Mouse (Mus musculus) 3T3-L1 (cell line): ENCODE results near the gene Qars.

Source experiments
- DNase-seq: peaks from one replicate; pipeline ENCODE4 v3.0.0-alpha.2; 2015; ENCODE audit warnings: low read depth, low spot score

The Qars gene

DNA sequence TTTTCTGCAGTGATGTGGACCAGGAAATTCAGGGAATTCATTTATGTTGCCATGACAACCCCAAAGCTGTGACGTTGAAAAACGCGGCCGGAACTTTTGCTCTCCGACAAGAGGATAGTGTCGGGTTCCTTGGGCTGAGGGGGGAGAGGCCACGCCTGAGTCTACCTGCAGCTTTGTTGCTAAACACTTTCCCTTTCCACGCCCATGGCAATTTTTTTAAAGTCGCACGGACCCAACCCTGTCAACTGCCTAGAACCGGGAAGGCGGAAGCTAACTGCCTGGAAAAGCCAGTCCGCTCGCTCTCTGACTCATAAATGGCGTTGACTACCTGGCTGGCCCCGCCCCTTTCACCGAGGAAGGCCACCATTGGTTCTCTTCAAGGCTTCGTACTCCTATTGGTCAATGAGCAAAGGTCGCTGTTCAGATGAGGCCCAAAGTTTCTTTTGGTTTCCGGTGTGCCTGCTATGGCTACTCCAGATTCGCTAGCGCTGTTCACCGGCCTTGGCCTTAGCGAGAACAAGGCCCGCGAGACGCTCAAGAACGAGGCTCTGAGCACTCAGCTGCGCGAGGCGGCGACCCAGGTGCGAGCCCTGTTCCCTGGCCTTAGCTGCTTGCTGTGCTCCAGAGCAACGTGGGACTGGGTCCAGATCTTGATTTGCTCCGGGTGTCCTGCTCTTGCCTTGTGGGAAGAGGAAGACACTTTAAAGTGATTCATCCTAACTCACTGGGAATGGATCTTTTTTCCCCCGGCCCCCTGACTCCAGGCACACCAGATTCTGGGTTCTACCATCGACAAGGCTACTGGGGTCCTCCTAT lies at the start of gene Qars:
Gene Qars (plus strand): TSS at position 88 of the 816 bp plus-strand sequence.
- DNase-seq: peak; percentile 99

DNA sequence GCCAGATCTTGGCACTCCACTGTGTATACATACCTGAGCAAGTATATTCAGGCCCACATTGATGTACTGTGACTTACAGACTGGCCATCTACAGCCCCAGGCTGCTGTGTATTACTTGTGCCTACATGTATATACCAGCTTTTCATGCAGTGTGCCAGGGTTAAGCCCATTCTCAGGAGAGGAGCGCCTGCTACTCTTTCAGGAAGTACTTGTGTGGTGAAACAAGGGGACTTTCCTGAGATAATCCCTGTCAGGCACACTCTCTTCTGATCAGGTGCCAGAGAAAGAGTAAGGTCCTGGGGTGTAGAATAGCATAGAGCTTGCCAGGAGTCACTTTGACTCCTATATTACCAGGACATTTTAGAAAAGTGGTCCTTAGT lies 47.6 kb upstream of the Qars start:
- peak; percentile 55 for DNase-seq

DNA sequence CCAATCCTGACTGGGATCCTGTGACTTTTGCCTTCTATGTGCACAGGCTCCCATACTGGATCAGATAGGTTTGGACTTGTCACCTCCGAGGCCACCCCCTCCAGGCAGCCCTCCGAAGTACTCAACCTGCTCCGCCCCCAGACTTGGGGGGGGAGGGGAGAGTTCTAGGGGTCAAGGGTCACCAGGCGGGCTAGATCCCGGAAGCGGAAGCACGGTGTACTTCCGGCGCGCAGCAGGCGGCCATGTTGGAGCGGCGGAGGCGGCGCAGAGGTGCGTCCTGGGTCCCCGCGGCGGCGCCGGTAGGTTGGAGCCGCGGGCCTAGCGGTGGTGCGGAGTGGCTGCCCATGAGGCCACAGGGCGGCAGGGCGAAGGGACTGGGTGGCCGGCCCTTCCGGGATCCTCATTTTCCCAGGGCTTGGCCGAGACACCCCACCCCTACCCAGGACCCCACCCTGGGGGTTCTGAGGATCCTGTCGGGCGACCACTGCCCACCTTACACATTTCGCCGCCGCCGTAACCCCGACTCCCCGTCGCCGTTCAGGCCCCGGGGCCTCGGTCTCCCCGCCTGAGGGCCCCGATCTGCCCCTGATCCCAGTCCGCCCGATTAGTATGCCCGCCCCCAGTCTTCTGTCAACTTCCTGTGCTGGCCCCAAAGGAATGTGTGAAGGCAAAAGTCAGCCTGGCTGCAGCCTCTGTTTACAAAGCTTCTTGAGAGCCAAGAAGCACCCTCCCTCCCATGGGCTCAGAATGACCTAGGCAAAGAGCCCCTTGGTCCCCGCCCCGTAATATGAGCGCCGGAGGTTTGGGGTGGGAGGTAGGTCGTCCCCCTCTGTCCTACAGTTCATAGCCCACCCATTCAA lies 47.0 kb upstream of the Qars start, which contains the start of gene Ccdc71:
Gene Ccdc71 (plus strand): TSS at position 209 of the 860 bp plus-strand sequence.
- DNase-seq: peak; percentile 81

DNA sequence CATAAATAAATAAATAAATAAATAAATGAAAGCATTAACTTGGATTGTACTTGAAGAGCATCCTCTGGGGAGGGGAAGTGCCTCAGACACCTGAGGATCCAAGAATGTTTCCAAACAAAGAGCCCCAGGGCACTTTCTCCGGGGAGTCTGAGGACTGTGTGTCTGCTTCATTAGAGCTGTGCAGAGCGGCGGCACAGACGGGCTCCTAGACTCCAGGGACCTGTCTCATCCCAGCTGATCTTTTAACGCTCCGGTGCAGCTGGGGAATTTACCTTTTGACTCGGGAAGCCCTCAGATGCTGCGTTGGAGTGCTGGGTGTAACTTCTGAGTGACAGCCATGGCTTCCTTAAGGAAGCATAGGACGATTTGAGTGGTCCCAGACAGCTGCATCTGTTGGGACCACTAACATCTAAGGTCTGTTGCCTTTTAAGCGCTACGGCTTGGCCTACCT lies 46.3 kb upstream of the Qars start, which contains the start of gene Klhdc8b:
Gene Klhdc8b (minus strand): TSS at position 401 of the 451 bp plus-strand sequence.
- peak; percentile 33 for DNase-seq

DNA sequence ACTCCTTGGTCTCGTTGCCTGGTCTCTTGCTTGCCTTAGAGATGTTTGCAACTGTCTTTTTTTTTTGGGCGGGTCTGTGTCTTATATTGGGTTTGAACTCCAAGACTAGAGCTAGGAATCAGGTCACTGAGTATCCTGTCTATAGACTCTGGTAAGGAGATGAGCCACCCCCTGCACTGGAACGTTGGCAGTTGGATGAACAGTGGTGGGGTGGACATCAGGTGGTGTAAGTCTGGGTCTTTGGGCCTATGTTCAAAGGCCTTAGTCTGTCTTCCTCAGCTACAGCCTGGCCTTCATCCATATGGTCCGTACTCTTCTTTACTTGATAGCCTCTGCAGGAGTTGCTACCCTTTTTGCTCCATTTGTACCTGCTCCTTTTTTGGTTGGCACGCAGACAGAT lies 45.8 kb upstream of the Qars start:
- DNase-seq: no peak

DNA sequence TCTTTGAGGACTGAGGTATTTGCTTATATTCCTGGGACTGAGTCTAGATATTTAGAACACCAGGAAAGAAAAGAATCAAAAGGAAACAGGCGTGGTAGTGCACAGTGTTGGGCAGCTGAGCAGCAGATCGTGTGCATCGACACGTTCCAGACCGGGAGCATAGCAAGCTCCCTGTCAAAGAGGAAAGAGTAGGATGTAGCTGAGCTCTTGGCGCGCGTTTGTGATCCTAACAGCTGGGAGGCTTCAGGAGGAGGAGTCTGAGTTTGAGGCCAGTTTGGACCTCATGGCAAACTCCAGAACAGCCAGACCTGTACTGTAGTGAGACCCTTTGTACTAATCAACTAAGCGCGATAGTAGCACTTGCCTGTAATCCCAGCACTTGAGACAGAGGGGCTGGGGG lies 45.3 kb upstream of the Qars start:
- DNase-seq: no peak

DNA sequence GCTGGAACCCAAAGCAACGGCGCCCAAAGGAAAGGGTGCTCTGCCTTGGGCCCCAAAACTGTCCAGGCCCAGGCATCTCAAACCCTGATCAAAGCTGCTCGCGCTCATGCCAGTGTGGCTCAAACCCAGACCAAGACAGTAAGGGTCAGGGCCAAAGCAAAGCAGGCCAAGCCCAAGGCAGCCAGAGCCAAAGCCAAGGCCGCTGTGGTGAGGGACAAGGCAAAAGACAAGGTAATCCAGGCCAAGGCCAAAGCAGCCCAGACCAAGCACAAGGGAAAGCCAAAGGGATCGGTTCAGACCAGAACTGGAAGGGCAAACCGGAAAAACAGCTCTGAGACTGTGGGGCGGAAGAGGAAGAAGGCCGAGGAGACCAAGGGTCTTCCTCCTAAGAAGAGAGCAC lies 43.8 kb upstream of the Qars start:
- DNase-seq: no peak

DNA sequence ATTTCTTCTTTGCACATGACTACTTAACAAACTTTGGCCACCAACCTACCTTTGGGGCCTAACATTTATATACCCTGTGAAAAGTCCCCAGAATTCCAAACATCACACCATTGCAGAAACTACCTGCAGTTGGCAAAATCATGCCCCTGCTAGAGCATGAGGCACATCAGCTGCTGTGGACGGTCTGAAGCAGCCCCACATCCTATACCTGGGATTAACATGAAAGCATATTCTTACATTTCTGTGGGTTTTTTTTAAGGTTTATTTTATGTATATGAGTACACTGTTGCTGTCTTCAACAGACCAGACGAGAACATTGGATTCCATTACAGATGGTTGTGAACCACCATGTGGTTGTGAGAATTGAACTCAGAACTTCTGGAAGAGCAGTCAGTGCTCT lies 41.3 kb upstream of the Qars start:
- no peak for DNase-seq

DNA sequence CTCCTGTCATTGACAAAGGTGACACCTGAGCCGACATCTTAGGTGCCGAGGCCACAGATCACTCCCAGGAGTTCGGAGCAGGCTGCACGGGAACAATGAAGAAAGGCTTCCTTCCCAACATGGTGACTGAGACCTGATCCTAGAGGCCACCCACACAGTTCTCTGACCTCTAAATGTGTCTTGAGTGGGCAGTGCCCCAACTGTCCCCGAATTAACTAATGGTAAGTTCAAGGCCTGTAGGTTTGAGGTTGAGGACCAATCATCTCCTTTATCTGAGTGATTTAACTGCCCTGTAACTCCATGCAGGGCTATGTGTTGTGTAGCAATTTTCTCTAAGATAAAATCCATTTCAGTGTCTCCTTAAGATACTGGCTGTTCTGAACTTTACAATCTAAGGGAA lies 38.1 kb upstream of the Qars start:
- no peak for DNase-seq

DNA sequence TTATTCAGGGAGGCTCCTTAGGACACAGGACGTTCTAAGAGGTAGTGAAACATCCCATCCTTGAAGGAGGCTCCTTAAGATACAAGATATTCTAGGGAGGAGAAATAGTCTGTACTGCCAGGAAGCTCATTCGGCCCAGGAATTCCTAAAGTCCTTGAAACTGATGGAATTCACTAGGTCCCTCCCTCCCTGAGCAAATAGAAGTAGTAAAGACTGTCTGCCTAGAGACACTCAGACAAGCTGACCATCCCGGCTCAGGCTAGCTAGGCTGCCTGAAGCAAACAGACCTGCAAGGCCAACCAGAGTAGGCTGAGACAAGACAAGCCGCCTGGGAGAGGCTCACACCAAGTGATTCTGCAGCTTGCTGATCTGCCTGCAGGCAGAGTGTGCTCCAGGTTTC lies 37.7 kb upstream of the Qars start:
- DNase-seq: no peak

DNA sequence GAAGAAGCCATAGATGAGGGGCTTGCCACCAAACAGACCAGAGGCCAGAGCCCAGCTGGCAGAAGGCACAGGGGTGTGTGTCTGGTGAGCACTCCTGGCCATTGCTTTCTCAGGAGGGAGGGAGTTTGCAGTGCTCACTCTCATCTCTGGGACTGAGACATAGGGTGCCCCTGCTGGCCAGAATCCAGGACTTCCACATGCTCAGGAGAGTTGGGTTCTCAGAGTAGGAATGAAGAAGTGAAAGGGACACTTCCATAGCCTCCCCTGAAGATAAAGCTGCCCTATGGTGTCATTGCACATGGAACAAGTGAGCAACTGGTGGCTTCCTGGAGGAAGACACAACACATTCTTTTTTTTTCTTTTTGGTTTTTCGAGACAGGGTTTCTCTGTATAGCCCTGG lies 33.0 kb upstream of the Qars start:
- no peak for DNase-seq

DNA sequence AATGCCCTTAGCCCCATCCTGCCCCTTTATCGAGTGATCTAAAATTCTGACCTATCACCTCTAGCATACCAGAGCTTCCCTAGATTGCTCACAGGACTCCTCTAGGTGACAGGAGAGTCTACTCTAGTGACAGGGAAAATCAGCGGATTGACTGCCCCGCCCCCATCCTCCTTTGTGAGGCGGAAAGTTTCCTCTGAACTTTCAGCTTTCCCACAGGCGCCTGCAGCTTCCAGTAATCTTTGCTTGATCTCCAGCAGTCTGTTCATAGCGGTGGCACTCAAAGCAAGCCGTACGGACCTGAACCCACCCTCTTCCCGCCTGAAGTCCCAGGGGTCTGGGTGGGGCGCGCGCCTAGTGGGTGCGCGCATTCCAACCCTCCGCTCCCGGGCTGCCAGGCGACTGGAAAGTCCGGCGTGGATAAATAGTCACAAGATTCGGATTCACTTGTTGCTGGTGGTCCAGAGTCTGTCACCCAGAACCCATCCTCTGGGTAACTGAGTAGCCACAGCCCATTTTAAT lies 28.8 kb upstream of the Qars start:
- DNase-seq: peak; percentile 85

DNA sequence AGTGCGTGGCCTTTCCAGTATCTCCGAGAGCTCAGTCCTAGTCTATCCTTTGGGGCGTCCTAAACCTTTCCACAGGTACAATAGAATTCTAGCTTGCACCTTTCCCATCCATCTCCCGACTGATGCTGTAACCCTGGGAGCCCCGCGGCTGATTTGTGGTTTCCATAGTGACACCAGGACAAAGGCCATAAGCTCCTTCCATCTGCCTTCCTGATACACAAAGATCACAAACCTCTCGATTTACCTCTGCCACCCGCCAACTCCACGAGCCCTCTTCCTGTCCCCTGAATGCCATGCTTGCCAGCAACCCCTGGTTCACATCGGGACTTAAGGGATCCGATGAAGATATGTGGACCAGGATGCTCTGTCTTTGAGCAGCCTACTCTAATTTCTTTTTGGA lies 28.3 kb upstream of the Qars start:
- no peak for DNase-seq

DNA sequence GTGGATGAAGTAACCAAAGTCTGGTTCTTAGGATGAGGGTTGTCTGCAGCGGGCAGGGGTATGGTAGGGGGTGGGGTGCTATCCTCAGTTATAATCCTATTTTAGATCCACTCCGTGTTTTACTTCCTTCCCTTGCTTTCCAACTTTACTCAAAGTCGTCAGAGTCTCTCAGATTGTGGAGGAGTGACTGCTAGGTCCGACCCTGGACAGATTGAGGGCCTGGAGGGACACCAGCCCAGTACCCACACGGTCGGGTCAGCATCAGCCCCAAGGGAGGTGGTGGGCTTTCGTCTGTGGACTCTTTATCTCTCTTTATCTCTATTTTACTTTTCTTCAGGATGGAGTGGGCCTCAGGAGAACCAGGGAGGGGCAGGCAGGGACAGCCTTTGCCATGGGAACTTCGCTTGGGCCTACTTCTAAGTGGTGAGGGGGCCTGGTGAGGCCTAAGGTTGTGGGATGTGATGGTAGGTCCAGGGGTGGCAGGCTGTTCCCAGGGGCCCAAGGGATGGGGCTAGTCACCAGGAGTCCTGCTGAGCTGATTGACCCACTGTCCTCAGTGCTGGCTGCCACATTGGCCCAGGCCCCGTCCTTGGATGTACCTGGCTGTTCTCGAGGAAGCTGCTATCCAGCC lies 27.7 kb upstream of the Qars start, which contains the start of gene Lamb2:
Gene Lamb2 (plus strand): TSS at position 16 of the 631 bp plus-strand sequence.
- peak; percentile 90 for DNase-seq

DNA sequence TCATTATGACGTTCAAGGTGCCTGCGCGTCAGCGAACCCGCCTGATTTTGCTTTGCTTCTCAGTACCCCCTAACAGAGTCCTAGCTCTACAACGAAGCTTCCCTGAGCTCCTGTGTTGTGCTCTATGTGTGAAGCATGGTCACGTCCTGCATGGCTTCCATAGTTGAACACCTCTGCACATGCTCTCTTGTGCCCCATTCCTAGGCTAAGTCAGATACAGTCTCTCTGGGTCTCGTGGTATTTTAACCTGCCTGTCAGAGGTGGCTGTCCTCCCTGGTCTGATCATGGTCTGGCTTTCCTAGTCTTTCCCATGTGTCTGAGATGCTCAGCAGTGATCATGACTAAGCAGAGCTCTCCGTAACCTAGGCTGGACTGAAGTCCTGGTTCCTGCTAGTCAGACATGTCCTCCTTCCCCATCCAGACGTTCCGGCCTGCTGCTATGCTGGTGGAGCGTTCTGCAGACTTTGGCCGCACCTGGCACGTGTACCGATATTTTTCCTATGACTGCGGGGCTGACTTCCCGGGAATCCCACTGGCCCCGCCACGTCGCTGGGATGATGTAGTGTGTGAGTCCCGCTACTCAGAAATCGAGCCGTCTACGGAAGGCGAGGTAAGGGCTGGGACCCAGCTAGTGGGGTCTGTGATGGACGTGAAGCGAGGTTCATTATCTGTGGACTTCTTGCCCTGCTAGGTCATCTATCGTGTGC lies 26.5 kb upstream of the Qars start:
- DNase-seq: no peak

DNA sequence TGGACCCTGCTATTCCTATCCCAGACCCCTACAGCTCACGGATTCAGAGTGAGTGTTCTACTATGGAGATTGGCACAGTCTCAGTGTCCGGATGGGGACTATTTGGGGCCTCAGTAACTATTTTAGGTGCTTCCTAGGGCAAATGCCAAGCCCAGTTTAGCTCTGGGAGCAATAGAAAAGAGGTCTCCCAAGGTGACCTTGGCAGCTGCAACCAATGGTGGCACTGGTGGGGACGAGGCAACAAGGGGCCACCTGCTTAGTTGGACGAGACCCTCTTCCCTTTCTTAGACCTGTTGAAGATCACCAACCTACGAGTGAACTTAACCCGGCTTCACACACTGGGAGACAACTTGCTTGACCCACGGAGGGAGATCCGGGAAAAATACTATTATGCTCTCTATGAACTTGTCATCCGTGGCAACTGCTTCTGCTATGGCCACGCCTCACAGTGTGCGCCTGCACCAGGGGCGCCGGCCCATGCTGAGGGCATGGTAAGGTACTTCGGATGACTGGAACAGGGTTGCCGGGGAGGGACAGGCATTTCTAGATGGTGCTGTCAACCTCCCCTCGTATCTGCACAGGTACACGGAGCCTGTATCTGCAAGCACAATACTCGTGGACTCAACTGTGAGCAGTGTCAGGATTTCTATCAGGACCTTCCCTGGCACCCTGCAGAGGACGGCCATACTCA lies 25.8 kb upstream of the Qars start:
- DNase-seq: no peak

DNA sequence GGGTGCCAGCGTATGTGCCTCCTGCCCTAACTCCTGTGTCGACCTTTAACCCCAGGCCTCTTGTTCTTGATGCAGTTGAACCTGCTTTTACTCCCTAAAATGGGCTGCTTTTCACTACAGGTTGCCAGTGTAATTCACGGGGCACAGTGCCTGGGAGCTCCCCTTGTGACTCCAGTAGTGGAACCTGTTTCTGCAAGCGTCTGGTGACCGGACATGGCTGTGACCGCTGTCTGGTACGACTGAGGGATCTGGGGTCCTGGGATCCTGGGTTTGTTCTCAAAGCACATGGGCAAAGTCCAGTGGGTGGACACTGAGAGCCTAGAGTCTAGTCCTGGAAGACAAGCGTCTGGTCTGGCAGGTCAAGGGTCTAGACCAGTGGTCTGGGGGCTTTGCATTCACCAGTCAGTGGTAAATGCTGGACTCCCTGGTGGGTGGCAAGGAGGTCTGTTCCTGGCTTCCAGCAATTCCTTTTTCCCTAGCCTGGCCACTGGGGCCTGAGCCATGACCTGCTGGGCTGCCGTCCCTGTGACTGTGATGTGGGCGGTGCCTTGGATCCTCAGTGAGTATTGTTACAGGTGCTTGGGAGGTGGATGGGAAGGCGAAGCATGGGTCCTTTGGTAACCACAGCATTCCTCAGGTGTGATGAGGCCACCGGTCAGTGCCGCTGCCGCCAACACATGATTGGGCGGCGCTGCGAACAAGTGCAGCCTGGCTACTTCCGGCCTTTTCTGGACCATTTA lies 24.3 kb upstream of the Qars start:
- DNase-seq: no peak

DNA sequence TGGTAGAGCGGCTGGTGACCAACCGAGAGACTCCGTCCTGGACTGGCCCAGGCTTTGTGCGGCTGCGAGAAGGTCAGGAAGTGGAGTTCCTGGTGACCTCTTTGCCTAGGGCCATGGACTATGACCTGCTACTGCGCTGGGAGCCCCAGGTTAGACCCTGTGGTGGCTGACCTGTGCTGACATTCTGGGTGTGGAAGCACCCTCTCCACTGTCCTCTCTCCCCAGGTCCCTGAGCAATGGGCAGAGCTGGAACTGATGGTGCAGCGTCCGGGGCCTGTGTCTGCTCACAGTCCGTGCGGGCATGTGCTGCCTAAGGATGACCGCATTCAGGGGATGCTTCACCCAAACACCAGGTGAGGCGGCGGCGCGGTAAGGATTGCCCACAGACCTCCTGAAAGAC lies 23.5 kb upstream of the Qars start:
- DNase-seq: no peak

DNA sequence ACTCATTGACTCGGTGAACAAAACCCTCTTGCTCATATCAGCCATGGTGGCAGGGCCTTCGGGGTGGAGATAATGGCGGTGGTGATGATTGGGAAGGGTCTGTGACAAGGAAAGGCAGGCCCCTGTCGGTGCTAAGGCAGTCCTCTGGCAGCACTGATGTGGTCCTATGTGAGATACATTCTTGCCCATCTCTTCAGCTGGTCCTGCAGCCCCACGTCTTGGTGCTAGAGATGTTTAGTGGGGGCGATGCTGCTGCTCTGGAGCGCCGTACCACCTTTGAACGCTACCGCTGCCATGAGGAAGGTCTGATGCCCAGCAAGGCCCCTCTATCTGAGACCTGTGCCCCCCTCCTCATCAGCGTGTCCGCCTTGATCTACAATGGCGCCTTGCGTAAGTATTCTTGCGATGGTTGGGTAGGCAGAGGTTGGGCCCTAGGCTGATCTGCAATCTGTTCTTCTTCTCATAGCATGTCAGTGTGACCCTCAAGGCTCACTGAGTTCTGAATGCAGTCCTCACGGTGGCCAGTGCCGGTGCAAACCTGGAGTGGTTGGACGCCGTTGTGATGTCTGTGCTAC lies 22.1 kb upstream of the Qars start:
- no peak for DNase-seq
